Mouse (Mus musculus) induced T-regulatory cell, adult 2 months (primary cell): ENCODE measurements around the gene Bora.
"Not testable (repeated sequence)": the region's sequence is repeated elsewhere in the genome, so short reads cannot be mapped to it uniquely, and the experiment has no call there.

Experiments used
- DNase-seq: peaks from one replicate; pipeline ENCODE4 v3.0.0-alpha.2; 2012; ENCODE audit warnings: low read depth

Bora gene

DNA sequence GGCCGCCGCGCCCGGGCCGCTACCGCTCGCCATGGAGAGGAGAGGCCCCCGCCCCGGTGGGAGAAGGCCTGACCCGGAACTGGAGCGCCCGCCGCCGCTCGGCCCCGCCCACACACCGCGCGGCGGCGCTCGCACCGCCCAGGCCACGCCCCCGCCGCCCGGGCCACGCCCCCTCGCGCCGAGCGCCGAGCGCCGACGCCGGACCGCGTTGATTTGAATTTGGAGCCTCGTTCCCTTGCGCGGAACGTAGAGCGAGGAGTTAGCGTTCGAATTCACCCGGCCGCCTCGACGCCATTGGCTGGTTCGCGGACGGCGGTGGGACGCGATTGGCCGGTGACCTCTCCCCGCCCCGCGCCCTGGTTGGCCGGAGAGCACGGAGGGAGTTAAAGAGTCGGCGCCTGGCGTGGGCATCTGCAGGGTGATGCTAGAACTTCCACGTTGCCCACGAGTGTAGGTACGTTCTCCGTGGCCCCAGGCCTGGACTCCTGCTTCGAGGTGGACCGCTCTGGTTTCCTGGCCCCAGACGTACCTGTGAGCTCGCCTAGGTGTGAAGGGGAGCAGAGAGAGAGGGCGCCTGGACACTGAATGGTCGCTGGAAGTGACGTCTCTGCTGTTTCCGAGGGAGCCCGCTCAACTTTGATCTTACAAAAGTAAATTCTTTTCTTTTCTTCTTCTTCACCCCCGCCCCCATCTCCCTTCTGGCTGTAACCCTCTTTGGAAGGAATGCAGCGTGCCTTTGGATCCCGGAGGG lies at the start of gene Bora, which contains the start of gene Mzt1:
Bora (plus strand) TSS at position 192 of the 751 bp plus-strand sequence.
Mzt1 (minus strand) TSS at position 104 of the 751 bp plus-strand sequence.
- DNase-seq = peak; percentile 96

GRCm38 (mm10) chr14:99010224-99010919 lies 35.6 kb upstream of the Bora start:
- DNase-seq = no peak

DNA sequence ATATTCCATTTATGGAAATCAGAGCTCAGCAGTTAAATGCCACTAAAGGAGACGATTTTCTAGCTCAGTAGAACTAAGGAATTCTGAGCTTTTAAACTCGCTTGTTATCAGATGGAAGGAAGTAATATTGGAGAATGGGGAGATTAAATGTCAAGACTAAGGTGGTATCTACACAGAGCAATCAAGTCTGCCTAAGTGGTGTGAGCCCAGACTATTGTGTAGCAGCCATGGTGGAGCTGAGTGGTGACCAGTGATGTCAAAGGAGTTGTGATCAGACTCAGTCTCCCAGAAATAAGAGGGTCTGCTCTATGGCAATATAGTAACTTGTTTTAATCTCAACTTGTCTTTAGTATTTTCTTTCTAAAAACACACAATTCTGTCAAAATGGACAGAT lies 35.1 kb upstream of the Bora start:
- DNase-seq = no peak

- no peak for DNase-seq
These were observed 27.3 kb upstream of the Bora start for GRCm38 (mm10) chr14:99018691-99019090.

DNA sequence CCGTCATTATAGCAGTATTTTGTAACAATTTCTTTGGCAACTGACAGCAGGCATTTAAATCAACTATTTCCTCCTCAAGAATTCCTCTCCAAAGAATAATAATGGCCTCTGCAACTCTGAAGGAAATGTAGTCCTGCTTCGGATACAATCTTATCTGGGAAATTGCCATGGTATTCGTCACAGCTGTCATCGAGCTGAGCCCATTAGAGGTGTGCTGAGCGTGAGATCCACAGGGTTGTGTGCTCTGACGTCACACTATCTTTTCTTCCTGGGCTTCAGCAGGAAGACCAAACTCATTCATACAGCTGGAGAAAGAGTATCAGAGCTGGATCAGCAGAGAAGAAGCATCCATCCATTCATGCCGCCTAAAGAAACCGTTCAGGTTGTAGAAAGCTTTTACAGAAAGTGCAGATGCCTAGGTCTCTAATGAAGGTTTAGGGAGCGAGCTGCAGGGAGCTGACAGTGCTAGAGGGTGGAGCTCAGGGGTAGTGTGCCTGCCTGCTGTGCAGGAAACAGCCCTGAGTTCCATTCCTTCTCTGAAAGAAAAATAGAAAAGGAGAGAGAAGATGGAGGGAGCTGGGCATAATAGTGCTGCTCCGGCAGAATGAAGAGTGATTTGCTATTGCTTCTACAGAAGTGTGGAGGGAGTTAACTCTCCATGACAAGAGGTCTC lies 26.8 kb upstream of the Bora start:
- DNase-seq = no peak

- DNase-seq = no peak
These were observed 23.5 kb upstream of the Bora start for GRCm38 (mm10) chr14:99022346-99023086.

- DNase-seq = no peak
These were observed 16.0 kb upstream of the Bora start for GRCm38 (mm10) chr14:99029987-99030386.

GRCm38 (mm10) chr14:99031337-99031873 lies 14.6 kb upstream of the Bora start:
- no peak for DNase-seq

DNA sequence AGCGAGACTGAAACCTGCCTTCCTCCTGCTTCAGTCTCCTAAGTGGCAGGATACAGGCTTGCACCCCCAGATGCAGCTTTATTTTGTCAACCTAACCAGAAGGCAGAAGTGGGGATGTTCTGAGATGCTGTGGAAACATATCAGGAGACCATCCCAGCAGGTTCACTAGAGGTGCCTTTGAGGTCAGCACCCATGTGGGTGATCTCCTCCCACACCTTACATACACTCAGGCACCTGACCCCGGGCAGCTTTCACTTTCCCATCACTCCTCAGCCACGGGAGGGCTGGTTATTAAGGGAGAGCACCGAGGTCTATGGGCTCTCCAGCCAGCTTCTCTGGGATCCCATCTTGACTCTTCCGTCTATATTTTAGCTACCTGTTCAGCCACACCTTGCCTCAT lies 13.4 kb upstream of the Bora start:
- no peak for DNase-seq

GRCm38 (mm10) chr14:99034851-99035250 lies 11.2 kb upstream of the Bora start:
- DNase-seq = not testable (repeated sequence)

- DNase-seq = no peak
These were observed 10.0 kb upstream of the Bora start for GRCm38 (mm10) chr14:99036039-99036438.

- DNase-seq = no peak
These were observed 8.3 kb upstream of the Bora start for GRCm38 (mm10) chr14:99037703-99038102.

GRCm38 (mm10) chr14:99039308-99039707 lies 6.7 kb upstream of the Bora start:
- not testable (repeated sequence) for DNase-seq

- peak; percentile 31 for DNase-seq
These were observed 4.6 kb upstream of the Bora start for GRCm38 (mm10) chr14:99041416-99041815.

DNA sequence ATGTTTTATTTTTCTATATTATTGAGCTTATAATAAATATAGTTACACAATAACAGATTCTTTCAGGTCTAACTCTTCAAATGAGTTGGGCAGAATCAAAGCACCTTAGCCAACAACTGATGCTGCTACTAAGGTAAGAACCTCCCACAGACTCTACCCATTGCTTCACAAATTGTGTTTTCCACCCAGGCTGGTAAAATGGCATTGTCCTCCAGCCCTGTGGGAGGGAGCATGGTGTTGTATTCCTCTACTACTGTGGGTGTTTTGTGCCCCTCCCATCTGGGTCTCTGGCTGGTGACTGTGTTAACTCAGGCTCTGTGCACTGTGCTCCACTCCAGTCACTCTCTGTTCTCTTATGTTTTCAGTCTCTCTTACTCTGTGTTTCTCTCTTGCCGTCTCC lies 2.5 kb upstream of the Bora start:
- DNase-seq = peak; percentile 29

- DNase-seq = no peak
These were observed 1.9 kb upstream of the Bora start for GRCm38 (mm10) chr14:99044096-99044495.

DNA sequence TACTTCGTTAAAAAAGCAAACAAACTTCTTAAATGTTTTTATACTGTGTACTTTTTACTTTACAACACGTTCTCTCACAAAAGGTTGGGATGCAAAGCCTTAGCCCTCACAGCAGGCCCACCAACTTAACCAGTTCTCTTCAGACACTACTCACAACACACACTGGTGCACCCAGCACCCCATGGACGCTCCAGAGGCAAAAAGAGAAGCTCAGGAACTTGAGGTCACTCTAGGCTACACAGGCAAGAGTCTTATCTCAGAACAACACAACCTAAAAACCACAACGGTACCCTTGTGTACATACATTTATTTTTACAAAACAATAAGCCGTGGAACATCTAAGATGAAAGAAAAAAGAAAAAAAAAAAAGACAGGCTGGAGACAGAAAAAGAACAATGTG lies 1.3 kb upstream of the Bora start:
- peak; percentile 36 for DNase-seq

- DNase-seq = peak; percentile 70
These were observed 518 bp upstream of the Bora start for GRCm38 (mm10) chr14:99045378-99046030.

DNA sequence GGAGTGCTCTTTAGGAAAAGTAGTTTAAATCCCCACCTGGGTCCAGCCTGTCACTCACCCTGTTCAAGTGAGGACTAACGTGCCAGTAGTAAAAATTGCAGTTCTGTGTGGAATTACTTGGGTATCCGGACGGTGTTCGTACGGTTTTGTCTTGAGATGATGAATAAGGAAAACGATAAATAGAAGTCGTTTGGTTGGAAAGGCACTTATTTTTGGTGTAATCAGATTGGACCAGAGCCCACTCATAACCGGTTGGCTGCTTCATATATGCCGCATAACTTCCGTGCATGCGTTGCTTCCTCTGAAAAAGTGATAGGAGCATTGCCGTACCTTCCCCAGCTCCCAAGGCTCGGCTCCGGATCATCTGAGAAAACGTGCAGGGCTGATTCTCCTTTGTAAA lies 760 bp downstream of the Bora start:
- peak; percentile 74 for DNase-seq

DNA sequence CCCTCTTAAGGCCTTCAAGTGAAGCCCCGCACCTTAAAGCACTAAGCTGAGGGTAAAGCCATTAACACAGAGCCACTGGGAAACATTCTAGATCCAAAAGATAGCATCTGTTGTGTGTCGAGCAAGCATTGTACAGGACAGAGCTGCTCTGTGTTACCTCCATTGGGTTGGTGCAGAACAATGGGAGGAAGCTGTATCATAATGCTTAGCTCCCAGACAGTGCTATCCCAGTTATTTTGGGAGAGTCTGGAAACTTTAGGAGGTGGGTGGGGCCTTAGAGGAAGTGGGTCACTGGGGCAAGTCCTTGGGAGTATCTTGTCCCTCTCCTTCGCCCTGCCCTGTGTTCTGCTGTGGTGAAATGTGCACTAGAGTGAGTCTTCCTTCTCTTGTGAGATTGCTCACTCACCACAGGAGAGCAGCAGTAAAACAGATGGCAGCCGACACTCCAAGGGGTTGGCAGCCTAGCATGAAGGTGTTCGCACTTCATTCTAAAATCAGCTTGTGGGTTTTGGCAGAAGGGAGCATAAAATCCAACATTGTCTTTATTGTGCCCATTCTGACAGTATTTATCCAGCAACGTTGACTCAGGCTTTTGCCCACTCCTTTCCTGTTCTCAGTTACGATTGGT lies 13.1 kb downstream of the Bora start:
- DNase-seq = no peak

DNA sequence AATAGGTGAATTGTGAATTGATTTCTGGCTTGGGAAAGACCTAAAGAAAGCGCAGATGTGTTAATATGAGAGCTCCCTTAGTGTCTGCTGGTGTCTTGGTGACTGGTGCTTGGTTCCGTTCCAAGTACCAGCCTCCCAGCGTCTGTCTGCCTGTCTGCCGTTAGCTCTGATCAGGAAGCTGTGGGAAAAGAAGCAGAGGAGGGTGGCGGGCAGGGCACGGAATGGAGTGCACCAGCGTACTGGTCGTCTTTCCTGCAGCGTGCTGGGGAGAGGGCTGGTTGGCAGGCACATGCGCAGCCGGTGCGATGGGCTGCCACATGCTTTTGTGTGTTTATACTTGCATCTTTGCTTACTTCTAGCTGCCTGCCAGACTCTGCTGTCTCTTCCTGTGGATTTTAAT lies 14.6 kb downstream of the Bora start:
- DNase-seq = no peak
